Mouse (Mus musculus) liver, adult 2 months (tissue): ENCODE data around the gene Bank1.

Experiments
- CTCF ChIP-seq: fragments of 200-500 bp; IDR thresholded peaks from 2 replicates; pipeline ENCODE4 v1.5.1; 2011; ENCODE audit warnings: low read depth, low read length, control low read depth
- POLR2A ChIP-seq: fragments of 200-500 bp; IDR thresholded peaks from 2 replicates; pipeline ENCODE4 v1.6.1; 2011; ENCODE audit warnings: low read length, control low read depth; ENCODE audit not compliant: insufficient read depth; ENCODE audit errors: extremely low read depth

DNA sequence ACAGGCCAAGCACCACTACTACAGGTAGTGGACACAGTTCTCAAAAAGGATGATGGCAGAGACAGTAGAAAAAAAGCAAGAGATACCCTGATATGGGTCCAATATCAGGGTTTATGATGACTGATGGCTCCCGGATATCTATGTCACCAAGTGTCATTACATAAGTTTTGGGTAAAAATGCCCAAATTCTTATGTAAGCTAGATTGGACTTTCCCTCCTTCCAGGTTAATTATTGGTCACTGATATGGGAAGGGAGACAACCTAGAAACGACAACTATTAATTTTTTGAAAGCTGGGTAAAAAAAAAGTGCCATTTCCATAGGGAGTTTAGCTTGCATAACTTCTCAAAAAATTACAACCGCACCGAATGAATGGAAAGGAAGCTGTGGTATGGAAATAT is 277.8 kb downstream of the Bank1 start:
- TF ChIP-seq POLR2A (no peak), CTCF (no peak)
